Mouse (Mus musculus) intestine, postnatal 0 days (tissue): ENCODE results near the gene Tcl1b1. TPM values are rescaled to one million over a fixed set of nuclear protein-coding genes. Genes with fewer than 3 reads are reported as not detected.
A peak's percentile ranks its signal among the peaks of the same experiment; 100 is the strongest.
"Not testable (repeated sequence)": the region's sequence is repeated elsewhere in the genome, so short reads cannot be mapped to it uniquely, and the experiment has no call there.

Experiments
- ATAC-seq: fragments of 200-750 bp; cut with Nextera tagmentation; 2 replicates; pipeline ENCODE4 v1.8.0; 2017; ENCODE audit warnings: mild to moderate bottlenecking, moderate TSS enrichment, moderate library complexity
- H3K27ac ChIP-seq: fragments of 300-500 bp; sonication (generic); 2 replicates; pipeline ENCODE4 v1.5.1; 2014; ENCODE audit warnings: mild to moderate bottlenecking, low read depth, low read length, moderate library complexity
- H3K27me3 ChIP-seq: fragments of 300-500 bp; sonication (generic); replicated peaks from 2 replicates; pipeline ENCODE4 v1.6.1; 2014; ENCODE audit warnings: low read length, mixed read lengths; ENCODE audit not compliant: control insufficient read depth, insufficient read depth
- H3K36me3 ChIP-seq: fragments of 300-500 bp; sonication (generic); 2 replicates; pipeline ENCODE4 v1.6.1; 2014; ENCODE audit warnings: mild to moderate bottlenecking, moderate library complexity; ENCODE audit not compliant: control insufficient read depth, insufficient read depth
- H3K4me1 ChIP-seq: fragments of 300-500 bp; sonication (generic); replicated peaks from 2 replicates; pipeline ENCODE4 v1.6.1; 2014; ENCODE audit warnings: antibody characterized with exemption, low read length, mixed read lengths; ENCODE audit not compliant: control insufficient read depth, insufficient read depth
- H3K4me2 ChIP-seq: fragments of 300-500 bp; sonication (generic); replicated peaks from 2 replicates; pipeline ENCODE4 v1.6.1; 2014; ENCODE audit warnings: low read depth, mild to moderate bottlenecking, moderate library complexity
- H3K4me3 ChIP-seq: fragments of 300-500 bp; sonication (generic); 2 replicates; pipeline ENCODE4 v1.5.1; 2014; ENCODE audit warnings: low read depth, low read length
- H3K9ac ChIP-seq: fragments of 300-500 bp; sonication (generic); 2 replicates; pipeline ENCODE4 v1.6.1; 2014; ENCODE audit warnings: mild to moderate bottlenecking, low read depth, low read length
- H3K9me3 ChIP-seq: fragments of 300-500 bp; sonication (generic); 2 replicates; pipeline ENCODE4 v1.6.1; 2016; ENCODE audit warnings: mixed run types; ENCODE audit not compliant: control insufficient read depth
- CTCF ChIP-seq: sonication (generic); IDR thresholded peaks from 2 replicates; pipeline ENCODE4 v1.5.1; 2016; ENCODE audit warnings: low read depth, mild to moderate bottlenecking, control low read depth, antibody characterized with exemption, moderate library complexity
- WGBS: fragments of 180-500 bp; shearing (Covaris S2); extraction: QIAGEN DNeasy Blood & Tissue Kit; methylation state at CpG from one replicate; pipeline ENCODE4 v1.1.7; 2014; 5-methylcytosine and 5-hydroxymethylcytosine counted together
- polyA plus RNA-seq: library from polyadenylated mRNA; unstranded; fragments of >200 nt; fragmentation: Nextera tagmentation; extraction: Ambion mirVana; gene quantifications from 2 replicates; pipeline ENCODE4 v1.2.1, GENCODE M21; 2015

Tcl1b1 gene
- polyA plus RNA-seq, 1 experiment from 2014 or later = not detected

DNA sequence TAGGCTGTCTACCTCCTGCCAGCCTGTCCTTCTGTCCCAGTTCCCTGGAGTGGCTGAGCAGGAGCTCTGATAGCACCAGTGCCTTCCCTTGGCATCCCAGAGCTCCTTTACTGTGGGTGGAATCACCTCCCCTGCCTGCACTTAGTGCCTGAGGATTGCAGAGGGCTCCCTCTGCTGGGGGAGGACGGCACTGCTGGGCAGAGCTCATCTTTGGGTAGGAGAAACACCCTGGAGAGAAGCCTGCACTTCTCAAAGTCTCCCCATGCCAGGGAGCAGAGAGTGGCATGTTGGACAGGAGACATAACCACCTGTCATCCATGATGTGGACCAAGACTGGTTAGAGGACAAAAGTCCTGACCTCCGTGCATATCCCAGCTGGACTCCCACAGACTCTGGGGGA, 29.5 kb downstream of the Tcl1b1 start:
- not testable (repeated sequence) for H3K4me1 ChIP-seq, H3K36me3 ChIP-seq, H3K27me3 ChIP-seq, ATAC-seq, H3K4me2 ChIP-seq, H3K4me3 ChIP-seq, H3K27ac ChIP-seq, H3K9me3 ChIP-seq, H3K9ac ChIP-seq
- 39% methylated on average over 2 of the region's 2 CpGs for WGBS
- TF ChIP-seq CTCF = peak; percentile 62

- not testable (repeated sequence) for H3K36me3 ChIP-seq, H3K27me3 ChIP-seq, H3K9me3 ChIP-seq, H3K27ac ChIP-seq, H3K4me3 ChIP-seq, ATAC-seq, H3K4me2 ChIP-seq, H3K9ac ChIP-seq, H3K4me1 ChIP-seq
- 98% methylated on average over 6 of the region's 6 CpGs for WGBS
Measured at GRCm38 (mm10) chr12:105190743-105191142, 31.3 kb downstream of the Tcl1b1 start, which contains the start of gene Tcl1b3. Gene Tcl1b3 (plus strand): TSS chr12:105191043.

DNA sequence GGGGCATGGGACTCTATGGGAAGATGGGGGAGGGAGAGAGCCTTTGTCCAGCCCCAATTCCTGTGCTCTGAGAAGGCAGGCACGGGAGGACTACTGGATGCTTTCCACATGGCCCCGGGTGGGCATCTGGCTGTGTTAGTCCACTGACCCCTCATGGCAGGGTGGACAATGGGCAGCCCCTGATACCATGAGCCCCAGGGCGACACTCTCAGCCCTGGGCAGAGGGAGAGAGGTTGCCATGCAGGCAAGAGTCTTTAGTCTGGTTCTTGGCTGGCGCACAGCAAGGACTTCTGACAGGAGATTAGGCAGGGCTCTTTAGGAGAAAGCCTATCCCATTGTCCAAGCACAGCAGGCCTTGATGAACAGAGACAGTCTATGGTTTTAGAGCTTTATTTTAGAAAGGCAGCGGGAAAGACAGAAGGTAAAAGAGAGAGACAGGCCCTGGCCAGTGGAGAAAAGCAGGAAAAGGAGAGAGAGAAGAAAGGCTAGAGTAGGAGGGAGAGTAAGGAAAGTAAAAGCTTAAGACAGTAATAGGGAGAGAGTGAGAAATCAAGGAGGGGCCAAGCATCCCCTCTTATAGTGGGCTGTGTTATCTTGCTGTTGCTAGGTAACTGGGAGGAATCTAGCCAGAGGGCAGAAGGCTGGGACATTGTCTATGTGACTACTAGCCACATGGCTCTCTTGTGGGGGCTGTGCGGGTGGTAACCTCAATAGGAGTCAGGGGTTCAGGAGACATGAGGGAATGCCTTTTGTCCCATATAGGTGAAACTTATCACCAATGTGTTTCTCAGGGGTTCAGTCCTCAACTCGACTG, 40.4 kb downstream of the Tcl1b1 start:
- not testable (repeated sequence) for H3K27ac ChIP-seq, ATAC-seq, H3K4me3 ChIP-seq, H3K9ac ChIP-seq, H3K4me2 ChIP-seq, H3K36me3 ChIP-seq, H3K9me3 ChIP-seq, H3K4me1 ChIP-seq, H3K27me3 ChIP-seq
- WGBS = 72% methylated on average over 7 of the region's 7 CpGs

GRCm38 (mm10) chr12:105201657-105202056, 42.2 kb downstream of the Tcl1b1 start, which contains the start of gene Tcl1b4:
Gene Tcl1b4 (plus strand): TSS chr12:105201957.
- not testable (repeated sequence) for ATAC-seq, H3K4me1 ChIP-seq, H3K4me3 ChIP-seq, H3K9ac ChIP-seq, H3K27me3 ChIP-seq, H3K9me3 ChIP-seq, H3K36me3 ChIP-seq, H3K27ac ChIP-seq, H3K4me2 ChIP-seq
- 67% methylated on average over 1 of the region's 1 CpGs for WGBS

GRCm38 (mm10) chr12:105207071-105207470, 47.6 kb downstream of the Tcl1b1 start:
- ATAC-seq = no peak
- H3K27me3 ChIP-seq = no peaks in the 10 kb centered on the region
- H3K9ac ChIP-seq = no peak overlapping the region
- H3K9me3 ChIP-seq = no peaks in the 10 kb centered on the region
- H3K4me1 ChIP-seq = no peaks in the 10 kb centered on the region
- TF ChIP-seq CTCF = no peak
- no peak overlapping the region for H3K4me3 ChIP-seq
- no peak overlapping the region for H3K4me2 ChIP-seq
- no peaks in the 10 kb centered on the region for H3K36me3 ChIP-seq
- H3K27ac ChIP-seq = no peak overlapping the region
- 57% methylated on average over 1 of the region's 1 CpGs for WGBS

DNA sequence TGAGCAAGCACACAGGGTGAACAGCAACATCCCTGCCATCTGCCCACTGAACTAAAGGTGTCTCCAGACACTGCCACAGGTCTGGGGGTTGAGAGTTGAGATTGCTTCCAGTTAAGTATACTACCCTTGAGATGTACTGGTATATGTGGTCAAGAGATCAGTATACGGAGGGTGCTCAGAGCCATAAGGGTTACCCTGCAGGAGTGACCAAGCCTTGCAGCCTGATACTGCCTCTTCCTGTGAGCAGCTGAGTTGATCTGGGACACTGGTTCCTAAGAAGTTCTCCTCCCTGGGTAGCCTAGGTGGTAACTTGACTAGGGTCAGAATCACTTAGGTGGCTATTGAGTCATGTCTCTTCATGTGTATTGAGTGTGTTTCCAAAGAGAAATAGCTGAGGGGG, 49.0 kb downstream of the Tcl1b1 start:
- no peaks in the 10 kb centered on the region for H3K27me3 ChIP-seq
- TF ChIP-seq CTCF = no peak
- no peak overlapping the region for H3K4me2 ChIP-seq
- H3K27ac ChIP-seq = no peak overlapping the region
- no peak overlapping the region for H3K9ac ChIP-seq
- ATAC-seq = no peak
- H3K36me3 ChIP-seq = no peaks in the 10 kb centered on the region
- WGBS = 82% methylated on average over 1 of the region's 1 CpGs
- H3K9me3 ChIP-seq = no peaks in the 10 kb centered on the region
- no peak overlapping the region for H3K4me3 ChIP-seq
- H3K4me1 ChIP-seq = no peaks in the 10 kb centered on the region
